Mouse (Mus musculus): ENCODE data around the gene Kcns1. TPM values are rescaled to one million over a fixed set of nuclear protein-coding genes. Genes with fewer than 3 reads are reported as not detected.

Kcns1 gene
- polyA plus RNA-seq, 1 experiment from 2014 or later: 0.49 TPM

- Histone ChIP-seq H3K4me1 (no peaks in the 10 kb centered on the region), H3K4me2 (replicated peaks) (no peak overlapping the region), H3K9me3 (no peaks in the 10 kb centered on the region), H3K9ac (no peak overlapping the region), H3K27ac (no peak overlapping the region), H3K27me3 (no peaks in the 10 kb centered on the region; the same call in 1 of the 2 replicates), H3K36me3 (no peaks in the 10 kb centered on the region), H3K4me3 (no peak overlapping the region)
- no peak for ATAC-seq (ENCODE audit: insufficient number of reproducible peaks, insufficient read depth, low FRiP score, low TSS enrichment)
- 24% methylated on average over 5 of the region's 5 CpGs for WGBS
These were observed 17.8 kb upstream of the Kcns1 start for GRCm38 (mm10) chr2:164188722-164189121.

DNA sequence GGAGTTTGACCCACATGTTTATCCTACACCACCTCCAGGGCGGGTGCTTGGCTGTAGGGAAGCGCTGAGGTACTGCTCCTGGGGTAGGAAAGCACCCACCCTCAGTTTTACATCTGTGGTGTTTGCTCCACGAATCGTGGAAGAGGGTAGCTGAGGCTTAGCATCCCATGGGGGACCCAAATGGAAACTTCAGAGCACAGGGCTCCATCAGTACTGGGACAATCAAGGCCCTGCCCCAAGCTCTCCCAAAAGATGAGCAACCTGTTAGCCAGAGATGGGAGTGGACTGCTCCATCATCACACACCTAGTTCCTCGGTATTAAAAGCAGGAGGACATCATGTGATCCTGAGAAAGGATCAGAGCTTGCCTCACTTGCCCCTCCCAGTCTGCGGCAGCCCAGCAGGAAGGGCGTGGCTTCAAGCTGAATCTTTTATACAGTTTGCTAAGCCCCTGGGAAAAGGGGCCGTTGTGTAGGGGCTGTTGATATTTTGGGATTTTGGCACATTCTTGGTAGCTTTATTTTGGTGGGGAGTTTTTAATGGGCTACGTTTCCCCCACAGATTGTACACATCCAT lies 13.3 kb upstream of the Kcns1 start:
- no peaks in the 10 kb centered on the region for H3K4me1 ChIP-seq
- no peak for ATAC-seq (ENCODE audit: insufficient number of reproducible peaks, insufficient read depth, low FRiP score, low TSS enrichment)
- no peak overlapping the region for H3K4me2 ChIP-seq (replicated peaks)
- no peaks in the 10 kb centered on the region for H3K9me3 ChIP-seq
- H3K9ac ChIP-seq: no peak overlapping the region
- H3K36me3 ChIP-seq: no peaks in the 10 kb centered on the region
- 44% methylated on average over 9 of the region's 9 CpGs for WGBS
- no peak overlapping the region for H3K27ac ChIP-seq
- no peak overlapping the region for H3K4me3 ChIP-seq
- H3K27me3 ChIP-seq: no peaks in the 10 kb centered on the region; the same call in 1 of the 2 replicates

DNA sequence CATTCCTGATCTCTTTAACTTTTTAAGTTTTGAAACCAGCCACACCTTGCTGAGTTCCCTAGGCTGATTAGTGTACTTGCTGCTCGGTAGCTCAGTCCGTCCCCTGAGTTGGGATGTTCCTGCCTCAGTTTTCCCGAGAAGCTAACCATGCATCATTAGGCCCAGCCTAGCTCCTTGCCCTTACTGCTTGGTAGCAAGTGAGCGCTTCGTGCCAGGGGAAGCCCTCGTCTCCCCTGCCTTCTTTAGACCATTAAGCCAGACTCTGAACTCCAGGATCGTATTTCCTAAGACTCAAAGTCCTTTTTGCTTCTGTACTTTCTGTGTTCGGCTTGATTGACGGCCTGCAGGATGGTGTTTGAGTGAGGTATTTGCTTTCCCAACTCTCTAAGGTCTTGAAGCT lies 12.4 kb upstream of the Kcns1 start:
- Histone ChIP-seq H3K4me1 (no peaks in the 10 kb centered on the region), H3K4me3 (no peak overlapping the region), H3K9me3 (no peaks in the 10 kb centered on the region), H3K27ac (no peak overlapping the region), H3K27me3 (no peaks in the 10 kb centered on the region; the same call in 1 of the 2 replicates), H3K9ac (no peak overlapping the region), H3K36me3 (no peaks in the 10 kb centered on the region), H3K4me2 (replicated peaks) (no peak overlapping the region)
- ATAC-seq (ENCODE audit: insufficient number of reproducible peaks, insufficient read depth, low FRiP score, low TSS enrichment): no peak
- WGBS: 53% methylated on average over 9 of the region's 9 CpGs

- Histone ChIP-seq H3K27ac (no peak within 1 kb of the TSS), H3K4me1 (no peaks in the 10 kb centered on the region), H3K4me3 (no peak within 1 kb of the TSS), H3K27me3 (peaks cover 2% of the 10 kb centered on the region; the same call in 1 of the 2 replicates), H3K9ac (no peak within 1 kb of the TSS), H3K9me3 (no peaks in the 10 kb centered on the region), H3K4me2 (replicated peaks) (no peak within 1 kb of the TSS), H3K36me3 (no peaks in the 10 kb centered on the region)
- 68% methylated on average over 7 of the region's 7 CpGs for WGBS
- ATAC-seq (ENCODE audit: insufficient number of reproducible peaks, insufficient read depth, low FRiP score, low TSS enrichment): no peak
These were observed 11.9 kb upstream of the Kcns1 start, which contains the start of gene Wfdc5 for GRCm38 (mm10) chr2:164182692-164183255. Gene Wfdc5 (minus strand): TSS chr2:164182742.

DNA sequence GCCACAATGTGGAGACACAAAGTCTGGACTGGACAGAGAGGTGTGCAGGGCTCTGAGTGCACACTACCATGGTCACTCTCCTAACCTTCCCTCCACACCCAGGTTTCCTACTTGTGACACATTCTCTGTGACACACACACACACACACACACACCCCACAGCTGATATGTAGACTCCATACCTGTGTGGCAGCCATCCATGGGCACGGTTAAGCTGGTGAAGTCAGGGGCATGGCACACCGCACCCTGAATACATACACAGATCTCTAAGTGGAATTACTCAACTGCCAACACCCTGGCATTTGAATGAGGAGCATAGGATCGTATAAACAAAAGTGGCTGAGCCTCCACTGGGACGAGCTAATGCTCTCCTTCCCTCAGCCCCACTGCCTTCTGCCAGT lies 9.9 kb upstream of the Kcns1 start:
- Histone ChIP-seq H3K4me3 (no peak overlapping the region), H3K9me3 (no peaks in the 10 kb centered on the region), H3K9ac (no peak overlapping the region), H3K27me3 (peaks cover 5% of the 10 kb centered on the region; the same call in 1 of the 2 replicates), H3K27ac (no peak overlapping the region), H3K36me3 (no peaks in the 10 kb centered on the region), H3K4me1 (no peaks in the 10 kb centered on the region), H3K4me2 (replicated peaks) (no peak overlapping the region)
- WGBS: 81% methylated on average over 4 of the region's 4 CpGs
- no peak for ATAC-seq (ENCODE audit: insufficient number of reproducible peaks, insufficient read depth, low FRiP score, low TSS enrichment)

DNA sequence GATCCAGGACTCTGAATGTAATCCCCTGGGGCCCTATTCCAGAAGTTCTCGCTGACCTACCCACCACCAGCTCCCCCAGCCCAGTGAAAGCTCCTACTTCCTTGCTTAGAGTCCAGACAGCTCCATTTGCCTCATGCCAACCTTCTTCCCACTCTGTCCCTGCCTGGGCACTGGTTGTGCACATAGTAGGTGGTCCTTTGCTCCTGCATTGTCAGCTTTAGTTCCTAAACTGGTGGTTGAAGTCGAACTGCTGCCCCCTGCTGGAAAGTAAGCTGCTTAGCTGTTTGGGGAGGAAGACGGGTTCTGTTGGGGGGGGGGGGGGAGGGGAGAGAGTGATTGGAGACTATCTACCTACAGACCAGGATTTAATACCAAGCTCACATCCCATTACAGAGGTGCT lies 9.2 kb upstream of the Kcns1 start:
- Histone ChIP-seq H3K36me3 (no peaks in the 10 kb centered on the region), H3K27me3 (peaks cover 5% of the 10 kb centered on the region; the same call in 1 of the 2 replicates), H3K9ac (no peak overlapping the region), H3K4me2 (replicated peaks) (no peak overlapping the region), H3K27ac (no peak overlapping the region), H3K4me1 (no peaks in the 10 kb centered on the region), H3K4me3 (no peak overlapping the region), H3K9me3 (no peaks in the 10 kb centered on the region)
- no peak for ATAC-seq (ENCODE audit: insufficient number of reproducible peaks, insufficient read depth, low FRiP score, low TSS enrichment)
- 39% methylated on average over 3 of the region's 3 CpGs for WGBS

- H3K36me3 ChIP-seq: no peaks in the 10 kb centered on the region
- H3K4me2 ChIP-seq (replicated peaks): no peak overlapping the region
- H3K9me3 ChIP-seq: no peaks in the 10 kb centered on the region
- H3K4me3 ChIP-seq: no peak overlapping the region
- H3K27me3 ChIP-seq: peaks cover 15% of the 10 kb centered on the region; the same call in 1 of the 2 replicates
- H3K4me1 ChIP-seq: 0 out of 2 replicates have a peak, but pooled peaks cover 4% of the 10 kb centered on the region
- no peak overlapping the region for H3K27ac ChIP-seq
- ATAC-seq (ENCODE audit: insufficient number of reproducible peaks, insufficient read depth, low FRiP score, low TSS enrichment): no peak
- 81% methylated on average over 5 of the region's 5 CpGs for WGBS
- no peak overlapping the region for H3K9ac ChIP-seq
These were observed 6.9 kb upstream of the Kcns1 start for GRCm38 (mm10) chr2:164177831-164178230.

GRCm38 (mm10) chr2:164175850-164176249 lies 4.9 kb upstream of the Kcns1 start:
- ATAC-seq (ENCODE audit: insufficient number of reproducible peaks, insufficient read depth, low FRiP score, low TSS enrichment): no peak
- Histone ChIP-seq H3K27ac (no peak overlapping the region), H3K4me3 (no peak overlapping the region), H3K4me1 (peaks cover 9% of the 10 kb centered on the region), H3K9ac (no peak overlapping the region), H3K27me3 (peaks cover 27% of the 10 kb centered on the region), H3K9me3 (no peaks in the 10 kb centered on the region), H3K36me3 (no peaks in the 10 kb centered on the region), H3K4me2 (replicated peaks) (no peak overlapping the region)
- 78% methylated on average over 3 of the region's 3 CpGs for WGBS

DNA sequence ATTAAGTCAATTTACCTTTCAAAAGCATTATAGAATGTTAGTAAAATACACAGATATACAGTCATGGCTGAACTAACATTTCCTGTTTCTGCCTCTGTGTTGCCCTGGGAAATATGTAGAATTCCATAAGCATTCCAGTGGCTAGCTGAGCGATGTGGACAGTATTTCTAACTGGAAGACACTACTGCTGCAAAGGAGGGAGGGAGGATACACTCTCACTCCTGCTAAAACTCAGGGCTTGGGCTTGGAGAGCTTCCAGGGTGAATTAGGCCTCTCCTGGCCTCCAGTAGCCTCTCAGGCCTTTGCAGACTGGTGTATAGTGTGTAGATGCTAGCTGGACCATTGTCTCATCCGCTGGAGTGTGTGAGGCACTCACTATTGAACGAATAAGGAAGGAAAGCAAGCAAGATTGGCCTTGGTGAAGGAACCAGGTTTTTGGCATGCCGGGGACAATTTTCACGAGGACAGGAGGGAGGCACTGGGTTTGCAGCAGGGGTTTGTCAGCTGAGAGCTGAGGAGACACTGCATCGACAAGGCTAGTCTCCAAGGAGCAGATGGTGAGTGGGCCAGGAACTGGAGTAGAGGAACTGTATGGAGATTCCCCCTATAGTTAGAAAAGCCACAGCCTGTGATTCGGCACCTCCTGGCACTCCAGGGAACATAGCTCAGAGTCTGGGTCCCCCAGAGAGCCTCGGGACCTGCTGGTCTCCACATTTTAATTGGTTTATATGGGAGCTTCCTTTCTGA lies 3.9 kb upstream of the Kcns1 start:
- Histone ChIP-seq H3K27ac (no peak overlapping the region), H3K4me3 (no peak overlapping the region), H3K4me1 (peaks cover 11% of the 10 kb centered on the region), H3K9ac (no peak overlapping the region), H3K4me2 (replicated peaks) (no peak overlapping the region), H3K9me3 (no peaks in the 10 kb centered on the region), H3K36me3 (no peaks in the 10 kb centered on the region), H3K27me3 (peaks cover 38% of the 10 kb centered on the region)
- ATAC-seq (ENCODE audit: insufficient number of reproducible peaks, insufficient read depth, low FRiP score, low TSS enrichment): no peak
- 72% methylated on average over 8 of the region's 8 CpGs for WGBS

GRCm38 (mm10) chr2:164173394-164173793 lies 2.5 kb upstream of the Kcns1 start:
- no peaks in the 10 kb centered on the region for H3K9me3 ChIP-seq
- peaks cover 52% of the 10 kb centered on the region for H3K27me3 ChIP-seq
- WGBS: 57% methylated on average over 3 of the region's 3 CpGs
- no peak overlapping the region for H3K4me2 ChIP-seq (replicated peaks)
- H3K9ac ChIP-seq: no peak overlapping the region
- ATAC-seq (ENCODE audit: insufficient number of reproducible peaks, insufficient read depth, low FRiP score, low TSS enrichment): no peak
- H3K4me1 ChIP-seq: peaks cover 13% of the 10 kb centered on the region
- H3K4me3 ChIP-seq: no peak overlapping the region
- no peaks in the 10 kb centered on the region for H3K36me3 ChIP-seq
- no peak overlapping the region for H3K27ac ChIP-seq

DNA sequence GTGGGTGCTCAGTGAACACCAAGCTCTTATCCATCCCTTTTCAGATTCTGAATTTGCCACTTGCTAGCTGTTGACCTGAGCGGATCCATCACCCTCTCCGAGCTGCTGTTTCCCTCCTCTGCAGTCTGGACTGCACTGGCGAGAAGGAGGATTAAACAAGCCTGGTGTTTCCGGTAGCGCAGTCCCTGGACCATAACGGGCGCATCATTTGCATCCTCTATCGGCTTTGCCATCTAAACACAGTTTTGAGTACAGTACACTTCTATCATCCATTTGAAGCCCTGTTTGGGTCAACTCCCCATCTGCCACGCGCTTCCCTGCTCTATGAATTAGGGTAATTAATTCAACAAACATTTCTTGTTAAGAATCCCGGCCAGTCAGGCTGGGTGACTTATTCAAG lies 587 bp downstream of the Kcns1 start:
- 3% methylated on average over 11 of the region's 11 CpGs for WGBS
- no peaks in the 10 kb centered on the region for H3K36me3 ChIP-seq
- no peak for ATAC-seq (ENCODE audit: insufficient number of reproducible peaks, insufficient read depth, low FRiP score, low TSS enrichment)
- H3K9ac ChIP-seq: no peak overlapping the region
- peak overlapping the region; percentile 75 for H3K4me2 ChIP-seq (replicated peaks)
- peaks cover 18% of the 10 kb centered on the region for H3K4me1 ChIP-seq
- H3K4me3 ChIP-seq: no peak overlapping the region
- no peak overlapping the region for H3K27ac ChIP-seq
- no peaks in the 10 kb centered on the region for H3K9me3 ChIP-seq
- H3K27me3 ChIP-seq: peaks cover 78% of the 10 kb centered on the region

DNA sequence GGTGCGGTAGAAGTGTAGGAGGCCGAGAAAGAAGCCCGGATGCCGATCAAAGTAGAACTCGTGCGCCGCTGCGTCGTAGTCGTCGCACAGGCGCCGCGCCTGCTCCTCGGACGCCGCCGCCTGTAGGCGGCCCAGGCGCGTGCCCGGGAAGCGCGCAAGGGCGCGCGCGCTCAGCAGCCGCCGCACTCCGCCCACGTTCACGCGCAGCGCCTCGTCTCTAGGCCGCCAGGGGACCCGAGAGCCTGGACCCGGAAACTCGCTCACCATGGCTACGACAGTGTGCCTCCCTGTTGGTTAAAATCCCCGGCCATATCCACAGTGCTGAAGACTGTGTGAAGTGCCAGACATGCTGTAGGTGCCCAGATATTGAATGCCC lies 2.4 kb downstream of the Kcns1 start:
- peaks cover 73% of the 10 kb centered on the region for H3K27me3 ChIP-seq
- WGBS: 13% methylated on average over 42 of the region's 42 CpGs
- no peaks in the 10 kb centered on the region for H3K9me3 ChIP-seq
- H3K4me1 ChIP-seq: peaks cover 14% of the 10 kb centered on the region
- H3K9ac ChIP-seq: 0 out of 2 replicates have a peak overlapping the region, but pooled peaks have one; percentile 33
- ATAC-seq (ENCODE audit: insufficient number of reproducible peaks, insufficient read depth, low FRiP score, low TSS enrichment): no peak
- peak overlapping the region; percentile 65 for H3K4me2 ChIP-seq (replicated peaks)
- peak overlapping the region; percentile 38 for H3K4me3 ChIP-seq
- no peak overlapping the region for H3K27ac ChIP-seq
- no peaks in the 10 kb centered on the region for H3K36me3 ChIP-seq

Data from embryonic facial prominence, embryonic 12.5 days (tissue).